Mouse (Mus musculus): Measurements from ENCODE around the gene Insig2.
A peak's percentile ranks its signal among the peaks of the same experiment; 100 is the strongest.

Insig2 gene

DNA sequence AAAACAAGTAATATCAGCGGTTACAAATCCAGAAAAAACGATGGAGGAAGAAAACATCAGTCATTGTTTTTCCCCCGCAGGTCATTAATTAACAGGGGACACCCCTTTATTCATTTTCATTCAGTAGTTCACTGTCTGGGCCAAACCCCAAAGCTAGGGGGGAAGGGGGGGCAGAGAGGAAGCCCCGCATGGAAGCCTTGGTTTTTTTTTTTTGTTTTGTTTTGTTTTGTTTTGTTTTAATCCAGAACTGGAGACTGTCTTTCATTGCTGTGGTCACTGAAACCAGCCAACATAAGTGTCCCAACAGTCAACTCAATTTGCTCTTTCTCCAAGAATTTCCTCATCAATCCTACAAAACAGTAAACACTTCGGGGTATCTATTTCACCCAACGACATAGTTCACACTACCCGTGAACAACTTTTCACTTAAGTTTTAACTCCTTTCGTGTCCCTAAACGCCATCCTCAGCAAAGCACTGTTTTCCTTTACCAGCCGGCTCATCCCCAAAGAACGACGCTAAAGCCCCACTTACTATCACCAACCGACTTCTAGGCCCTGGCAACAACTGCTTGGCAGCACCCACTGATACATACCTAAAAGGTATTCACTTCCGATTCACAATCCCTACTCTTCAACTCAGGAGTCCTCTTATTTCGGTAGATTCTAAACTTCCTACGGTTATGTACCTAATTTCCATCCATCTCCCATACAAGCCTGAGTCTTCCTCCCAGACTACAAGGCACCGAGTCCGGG is 5.6 kb downstream of the Insig2 start:
- no peak for DNase-seq (ENCODE audit: low spot score)

DNA sequence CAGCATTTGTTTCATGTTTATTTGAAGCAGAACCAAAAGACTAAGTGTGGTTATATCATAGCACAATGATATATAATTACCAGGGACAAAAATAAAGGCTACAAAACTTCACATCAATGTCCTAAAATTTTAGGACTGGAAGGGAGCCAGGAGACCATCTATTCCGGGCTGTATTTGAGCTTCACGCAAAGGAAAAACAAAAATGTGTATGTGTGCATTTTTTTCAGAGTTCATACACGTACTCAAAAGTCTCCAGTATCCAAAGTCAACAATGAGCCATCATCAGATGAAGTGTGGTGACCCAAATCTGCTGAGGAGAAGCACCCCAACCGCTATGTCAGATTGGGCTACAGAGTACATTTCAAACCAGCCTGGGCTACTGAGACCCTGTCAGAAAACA is 8.9 kb downstream of the Insig2 start:
- DNase-seq (ENCODE audit: low spot score): no peak

GRCm38 (mm10) chr1:121314766-121315428 is 17.5 kb downstream of the Insig2 start:
- no peak for DNase-seq (ENCODE audit: low spot score)

- peak; percentile 5 for DNase-seq (ENCODE audit: low spot score)
These were observed 19.2 kb downstream of the Insig2 start for GRCm38 (mm10) chr1:121313181-121313580.

DNA sequence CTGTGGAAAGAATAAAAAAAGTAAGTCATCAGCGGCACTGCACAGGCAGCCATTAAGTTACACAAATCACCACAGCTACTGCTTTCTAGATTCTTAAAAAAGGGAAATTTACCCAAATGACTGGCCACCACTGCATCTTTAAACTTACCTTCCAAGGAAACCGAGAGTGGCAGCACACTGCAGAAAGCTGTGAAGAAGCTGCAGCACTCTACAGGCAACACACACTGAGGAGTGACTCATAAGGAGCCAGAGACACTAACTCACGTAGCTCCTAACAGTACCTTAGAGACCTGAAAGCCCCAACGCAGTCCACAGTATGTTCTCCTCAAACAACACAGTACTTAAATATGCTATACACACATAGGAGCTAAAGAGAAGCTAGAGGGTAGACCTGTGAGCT is 20.1 kb downstream of the Insig2 start:
- no peak for DNase-seq (ENCODE audit: low spot score)

- DNase-seq (ENCODE audit: low spot score): no peak
These were observed 35.6 kb downstream of the Insig2 start for GRCm38 (mm10) chr1:121296717-121297255.

DNA sequence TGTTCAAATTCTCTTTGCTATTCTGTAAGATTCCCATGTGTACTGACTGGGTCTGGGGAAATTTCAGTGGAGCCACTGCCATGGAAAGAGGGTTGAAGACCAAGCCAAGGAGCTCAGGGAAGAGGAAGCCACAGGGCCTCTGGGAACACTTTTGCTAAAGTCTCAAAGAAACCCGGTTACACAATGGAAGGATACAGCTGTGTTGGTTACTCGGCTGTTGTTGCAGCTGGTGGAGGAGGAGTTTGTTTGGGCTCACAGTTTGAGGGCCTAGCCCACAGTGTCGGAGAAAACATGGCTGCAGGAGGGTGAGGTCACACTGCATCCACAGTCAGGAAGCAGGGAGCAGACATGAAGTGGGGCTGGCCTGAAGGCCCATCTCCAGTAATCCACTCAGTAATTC is 38.8 kb downstream of the Insig2 start:
- no peak for DNase-seq (ENCODE audit: low spot score)

- DNase-seq (ENCODE audit: low spot score): no peak
These were observed 41.5 kb downstream of the Insig2 start for GRCm38 (mm10) chr1:121290841-121291240.

DNA sequence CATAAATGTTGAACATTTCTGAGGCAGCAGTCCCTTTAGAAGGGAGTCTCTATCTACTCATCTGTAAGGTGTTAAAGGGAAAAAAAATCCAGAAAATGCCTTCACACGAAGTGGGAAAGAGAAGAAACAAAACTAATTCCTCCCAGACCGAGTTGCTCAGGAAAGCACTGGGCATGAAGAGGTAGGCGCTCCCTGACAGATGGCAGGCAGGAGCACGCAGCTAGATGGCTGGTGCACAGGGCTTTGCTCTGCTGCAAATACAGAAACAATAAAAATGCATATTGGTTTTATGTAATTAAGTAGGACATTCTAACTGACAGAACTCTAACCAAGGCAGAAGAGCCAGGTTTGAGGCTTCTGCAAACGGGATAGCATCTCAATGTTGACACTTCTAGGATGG is 42.0 kb downstream of the Insig2 start:
- no peak for DNase-seq (ENCODE audit: low spot score)

DNA sequence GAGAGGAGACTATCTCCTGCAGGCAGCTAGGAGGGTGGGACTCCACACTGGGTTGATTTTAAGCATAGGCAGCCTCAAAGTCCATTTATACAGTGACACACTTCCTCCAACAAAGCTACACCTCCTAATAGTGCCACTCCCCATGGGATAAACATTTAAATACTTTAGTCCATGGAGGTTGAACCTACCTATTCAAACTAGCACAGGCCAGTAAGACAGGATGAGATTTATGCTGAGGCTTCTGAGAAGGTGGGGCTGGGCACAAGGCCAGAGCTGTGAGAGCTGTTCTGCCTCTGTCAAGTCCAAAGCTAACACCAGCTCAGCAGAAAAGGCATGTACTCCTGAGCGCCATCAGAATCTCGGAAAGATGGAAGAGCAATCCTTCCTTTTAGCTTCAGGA is 48.2 kb downstream of the Insig2 start:
- DNase-seq (ENCODE audit: low spot score): no peak

- DNase-seq (ENCODE audit: low spot score): no peak
These were observed 51.9 kb downstream of the Insig2 start for GRCm38 (mm10) chr1:121280501-121280900.

GRCm38 (mm10) chr1:121278370-121278769 is 54.0 kb downstream of the Insig2 start:
- no peak for DNase-seq (ENCODE audit: low spot score)

DNA sequence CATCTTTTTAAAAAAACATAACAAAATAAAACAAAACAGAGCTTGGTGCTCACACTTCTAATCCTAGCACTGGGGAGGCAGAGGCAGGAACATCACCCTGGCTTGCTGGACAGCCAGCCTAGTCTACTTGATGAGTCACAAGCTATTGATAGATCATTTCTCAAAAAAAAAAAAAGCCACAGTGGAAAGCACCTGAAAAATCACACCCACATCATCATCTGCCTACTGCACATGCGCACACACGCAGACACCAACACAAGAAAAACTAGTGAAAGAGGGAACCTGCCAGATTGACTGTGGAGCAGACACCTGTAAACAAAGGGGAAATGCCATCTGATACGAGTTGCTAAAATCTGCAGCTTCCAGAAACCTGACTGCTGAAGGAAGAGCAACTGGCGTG is 54.9 kb downstream of the Insig2 start:
- DNase-seq (ENCODE audit: low spot score): no peak

DNA sequence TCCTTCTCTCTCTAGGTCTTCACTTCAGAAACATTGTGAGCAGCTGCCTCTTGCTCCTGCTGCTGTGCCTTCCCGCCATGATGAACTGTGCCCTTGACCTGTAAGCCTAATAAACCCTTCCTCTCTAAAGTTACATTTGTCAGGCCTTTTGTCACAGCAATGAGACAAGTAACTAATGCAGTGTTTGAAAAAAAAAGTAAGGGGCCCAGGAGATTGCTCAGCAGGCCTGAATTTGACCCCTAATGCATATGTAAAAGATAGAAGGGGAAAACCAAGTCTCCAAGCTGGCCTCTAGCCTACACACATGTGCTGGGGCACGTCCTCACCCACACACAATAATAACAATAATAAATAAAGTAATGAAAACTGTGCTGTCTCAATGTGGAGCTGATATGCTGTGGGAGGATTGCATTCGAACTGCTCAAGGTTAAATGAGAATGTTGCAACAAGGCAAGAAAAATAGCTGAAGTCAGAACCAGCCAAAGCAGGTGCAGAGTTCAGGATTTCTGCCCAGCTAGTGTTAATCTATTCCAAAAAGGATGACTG is 56.4 kb downstream of the Insig2 start:
- no peak for DNase-seq (ENCODE audit: low spot score)

- no peak for DNase-seq (ENCODE audit: low spot score)
These were observed 72.1 kb downstream of the Insig2 start for GRCm38 (mm10) chr1:121260171-121260741.

Measured in lung, postnatal 25 days (tissue).